Mouse (Mus musculus) liver, postnatal 0 days (tissue): ENCODE measurements at regions not wholly inside any gene's neighbourhood (a gene's known extent, or its start where the extent isn't known, plus 50 kb on each side); places are given as distances from the start of the nearest gene placed in this dataset.
A peak's percentile ranks its signal among the peaks of the same experiment; 100 is the strongest.

ENCODE experiments used
- ATAC-seq: fragments of 200-750 bp; cut with Nextera tagmentation; 2 replicates; pipeline ENCODE4 v1.8.0; 2017; ENCODE audit warnings: mild to moderate bottlenecking, moderate library complexity
- DNase-seq: peaks from one replicate; pipeline ENCODE4 v3.0.0-alpha.2; 2016
- H3K27ac ChIP-seq: fragments of 300-500 bp; sonication (generic); 2 replicates; pipeline ENCODE4 v1.5.1; 2014; ENCODE audit warnings: antibody characterized with exemption, moderate library complexity, mild to moderate bottlenecking, low read depth
- H3K27me3 ChIP-seq: fragments of 300-500 bp; sonication (generic); 2 replicates; pipeline ENCODE4 v1.6.1; 2014; ENCODE audit warnings: low read length, control low read depth, mixed read lengths; ENCODE audit not compliant: insufficient read depth
- H3K36me3 ChIP-seq: fragments of 300-500 bp; sonication (generic); replicated peaks from 2 replicates; pipeline ENCODE4 v1.6.1; 2014; ENCODE audit warnings: mild to moderate bottlenecking, control low read depth, low read length, moderate library complexity, mixed read lengths; ENCODE audit not compliant: insufficient read depth
- H3K4me1 ChIP-seq: fragments of 300-500 bp; sonication (generic); 2 replicates; pipeline ENCODE4 v1.6.1; 2014; ENCODE audit warnings: antibody characterized with exemption, mild to moderate bottlenecking, control low read depth; ENCODE audit not compliant: insufficient read depth
- H3K4me2 ChIP-seq: fragments of 300-500 bp; sonication (generic); 2 replicates; pipeline ENCODE4 v1.6.1; 2014; ENCODE audit warnings: low read depth, mild to moderate bottlenecking, low read length, moderate library complexity, mixed read lengths
- H3K4me3 ChIP-seq: fragments of 300-500 bp; sonication (generic); 2 replicates; pipeline ENCODE4 v1.5.1; 2014; ENCODE audit warnings: low read depth, low read length
- H3K9ac ChIP-seq: fragments of 300-500 bp; sonication (generic); replicated peaks from 2 replicates; pipeline ENCODE4 v1.6.1; 2014; ENCODE audit warnings: mild to moderate bottlenecking, moderate library complexity
- H3K9me3 ChIP-seq: fragments of 300-500 bp; sonication (generic); 2 replicates; pipeline ENCODE4 v1.6.1; 2016; ENCODE audit warnings: mild to moderate bottlenecking, control low read depth, low read length, mixed read lengths
- CTCF ChIP-seq: sonication (generic); IDR thresholded peaks from 2 replicates; pipeline ENCODE4 v1.5.1; 2016; ENCODE audit warnings: antibody characterized with exemption, low read depth
- EP300 ChIP-seq: IDR thresholded peaks from 2 replicates; pipeline ENCODE4 v1.6.1; 2016; ENCODE audit warnings: antibody characterized with exemption, low read depth, mild to moderate bottlenecking
- WGBS: fragments of 180-500 bp; shearing (Covaris S2); extraction: QIAGEN DNeasy Blood & Tissue Kit; methylation state at CpG from one replicate; pipeline ENCODE4 v1.1.7; 2014; ENCODE audit not compliant: insufficient replicate concordance; 5-methylcytosine and 5-hydroxymethylcytosine counted together

GRCm38 (mm10) chr1:67640353-67640752, 517.5 kb downstream of the Cps1 start:
- ATAC-seq (no peak), DNase-seq (no peak)
- Histone ChIP-seq H3K4me2 (no peak overlapping the region), H3K27ac (no peak overlapping the region), H3K9me3 (no peaks in the 10 kb centered on the region), H3K4me3 (no peak overlapping the region), H3K36me3 (no peaks in the 10 kb centered on the region), H3K4me1 (no peaks in the 10 kb centered on the region), H3K27me3 (no peaks in the 10 kb centered on the region), H3K9ac (no peak overlapping the region)
- 24% methylated on average over 9 of the region's 9 CpGs for WGBS
- peak; percentile 56 for TF ChIP-seq CTCF
- TF ChIP-seq EP300 = no peak

GRCm38 (mm10) chr1:67640766-67641165, 517.9 kb downstream of the Cps1 start:
- WGBS = 50% methylated on average over 6 of the region's 6 CpGs

GRCm38 (mm10) chr1:67643627-67644026, 520.8 kb downstream of the Cps1 start:
- Histone ChIP-seq H3K27me3 (no peaks in the 10 kb centered on the region), H3K4me3 (no peak overlapping the region), H3K36me3 (no peaks in the 10 kb centered on the region), H3K27ac (no peak overlapping the region), H3K4me1 (no peaks in the 10 kb centered on the region), H3K9ac (no peak overlapping the region), H3K9me3 (no peaks in the 10 kb centered on the region), H3K4me2 (no peak overlapping the region)
- no peak for ATAC-seq
- no peak for DNase-seq
- TF ChIP-seq CTCF (no peak), EP300 (no peak)
- WGBS = 41% methylated on average over 4 of the region's 4 CpGs

More at GRCm38 (mm10) chr1:67640766-67641165, 517.9 kb downstream of the Cps1 start:
- no peaks in the 10 kb centered on the region for H3K9me3 ChIP-seq
- no peak overlapping the region for H3K9ac ChIP-seq
- ATAC-seq = no peak
- no peak overlapping the region for H3K4me3 ChIP-seq
- TF ChIP-seq EP300 = no peak
- no peak for TF ChIP-seq CTCF
- DNase-seq = no peak
- H3K27me3 ChIP-seq = no peaks in the 10 kb centered on the region
- H3K4me2 ChIP-seq = no peak overlapping the region
- no peaks in the 10 kb centered on the region for H3K4me1 ChIP-seq
- no peaks in the 10 kb centered on the region for H3K36me3 ChIP-seq
- no peak overlapping the region for H3K27ac ChIP-seq
